Comparison of ENCODE assay signal across 8 mouse cellular contexts in genomic region chr14:25476048-25476447, GRCm38 (mm10). TPM values are rescaled to one million over a fixed set of nuclear protein-coding genes. Genes with fewer than 3 reads are reported as not detected.
DNase-seq lines count a peak whose midpoint lies in the region; ATAC-seq and TF ChIP-seq lines count a peak whose summit lies in the region.

No protein-coding gene starts in this region.

- in situ Hi-C loops in Patski (cut with MboI; ENCODE audit: low pct_unique_long_range_greater_than_20kb) = loop anchor here (5.0 kb wide), 1 partner anchor 51 kb away; no protein-coding TSS in a partner anchor

- WGBS in kidney, postnatal 0 days = 66% methylated on average over 9 of the region's 9 CpGs
- WGBS in kidney, embryonic 14.5 days = 72% methylated on average over 9 of the region's 9 CpGs
- WGBS in heart, embryonic 15.5 days = 42% methylated on average over 9 of the region's 9 CpGs
- 71% methylated on average over 9 of the region's 9 CpGs for WGBS in midbrain, embryonic 12.5 days

- H3K4me2 ChIP-seq in kidney, postnatal 0 days (ENCODE audit: low read length) = no peak overlapping the region
- H3K4me2 ChIP-seq in kidney, embryonic 14.5 days (replicated peaks; ENCODE audit: low read depth, low read length) = no peak overlapping the region
- H3K4me2 ChIP-seq in heart, embryonic 15.5 days = no peak overlapping the region; the same call in 1 of the 2 replicates
- H3K4me2 ChIP-seq in midbrain, embryonic 12.5 days (replicated peaks) = no peak overlapping the region

- peaks cover 90% of the 10 kb centered on the region for H3K4me1 ChIP-seq in kidney, postnatal 0 days (replicated peaks; ENCODE audit: insufficient read depth, low read length)
- peaks cover 85% of the 10 kb centered on the region for H3K4me1 ChIP-seq in kidney, embryonic 14.5 days (ENCODE audit: control insufficient read depth, insufficient read depth, low read length)
- peaks cover 99% of the 10 kb centered on the region for H3K4me1 ChIP-seq in heart, embryonic 15.5 days (replicated peaks)
- peaks cover 98% of the 10 kb centered on the region for H3K4me1 ChIP-seq in midbrain, embryonic 12.5 days

- no peak for TF ChIP-seq CTCF in kidney, postnatal 0 days (IDR thresholded peaks at IDR 0.05; ENCODE audit: low read depth)
- TF ChIP-seq CTCF in Patski (IDR thresholded peaks at IDR 0.05) = no peak

- no peaks in the 10 kb centered on the region for H3K27me3 ChIP-seq in kidney, postnatal 0 days (ENCODE audit: insufficient read depth, low read length)
- no peaks in the 10 kb centered on the region for H3K27me3 ChIP-seq in kidney, embryonic 14.5 days (ENCODE audit: control insufficient read depth, insufficient read depth, low read length)
- no peaks in the 10 kb centered on the region for H3K27me3 ChIP-seq in Patski
- H3K27me3 ChIP-seq in heart, embryonic 15.5 days = no peaks in the 10 kb centered on the region
- no peaks in the 10 kb centered on the region for H3K27me3 ChIP-seq in midbrain, embryonic 12.5 days

- POLR2A ChIA-PET in Patski (lab: Charles Lee) = interaction anchor here (1.0 kb wide), 1 partner anchor 10 kb away, joined by 4 read pairs; no protein-coding TSS in a partner anchor

- H3K9ac ChIP-seq in kidney, postnatal 0 days (ENCODE audit: low read depth, low read length) = no peak overlapping the region
- no peak overlapping the region for H3K9ac ChIP-seq in kidney, embryonic 14.5 days (ENCODE audit: low read depth, low read length)
- H3K9ac ChIP-seq in heart, embryonic 15.5 days = peak overlapping the region; percentile 22; the same call in 1 of the 2 replicates
- no peak overlapping the region for H3K9ac ChIP-seq in midbrain, embryonic 12.5 days (replicated peaks)

- peak overlapping the region; percentile 61; the same call in 1 of the 2 replicates for H3K27ac ChIP-seq in kidney, postnatal 0 days
- no peak overlapping the region for H3K27ac ChIP-seq in kidney, embryonic 14.5 days (ENCODE audit: low read depth, low read length)
- peak overlapping the region; percentile 81 for H3K27ac ChIP-seq in heart, embryonic 15.5 days
- H3K27ac ChIP-seq in midbrain, embryonic 12.5 days (replicated peaks) = 0 out of 2 replicates have a peak overlapping the region, but pooled peaks have one; percentile 25

- no peak for DNase-seq in kidney, postnatal 0 days (ENCODE audit: low spot score)
- no peak for DNase-seq in Patski (ENCODE audit: low read depth, low spot score)
- DNase-seq in yolk sac, embryonic 10.5 days (ENCODE audit: low spot score) = no peak
- no peak for DNase-seq in spleen, adult 12 weeks (ENCODE audit: low spot score)
- no peak for DNase-seq in spleen, postnatal 36 days (ENCODE audit: low spot score in 2 of 2)

- CTCF ChIA-PET in Patski (lab: Charles Lee) = interaction anchor here (1.5 kb wide), 1 partner anchor 11 kb away, joined by 5 read pairs; no protein-coding TSS in a partner anchor

- no peak for ATAC-seq in kidney, postnatal 0 days (replicated peaks; ENCODE audit: low FRiP score, low read depth)
- ATAC-seq in kidney, embryonic 14.5 days (ENCODE audit: low FRiP score, low TSS enrichment) = no peak
- ATAC-seq in Patski = peak; percentile 58
- no peak for ATAC-seq in heart, embryonic 15.5 days (replicated peaks; ENCODE audit: insufficient number of reproducible peaks, insufficient read depth, low FRiP score, low read depth)
- no peak for ATAC-seq in midbrain, embryonic 12.5 days (ENCODE audit: low FRiP score, low read depth)

- no peaks in the 10 kb centered on the region for H3K9me3 ChIP-seq in kidney, postnatal 0 days (replicated peaks; ENCODE audit: low read length)
- no peaks in the 10 kb centered on the region for H3K9me3 ChIP-seq in kidney, embryonic 14.5 days (ENCODE audit: control insufficient read depth, low read length)
- no peaks in the 10 kb centered on the region for H3K9me3 ChIP-seq in heart, embryonic 15.5 days (replicated peaks)
- H3K9me3 ChIP-seq in midbrain, embryonic 12.5 days = no peaks in the 10 kb centered on the region

- no peak overlapping the region for H3K4me3 ChIP-seq in kidney, postnatal 0 days (replicated peaks; ENCODE audit: low read depth, low read length)
- no peak overlapping the region for H3K4me3 ChIP-seq in kidney, embryonic 14.5 days (ENCODE audit: low read length)
- no peak overlapping the region for H3K4me3 ChIP-seq in heart, embryonic 15.5 days
- H3K4me3 ChIP-seq in midbrain, embryonic 12.5 days = no peak overlapping the region

- no peaks in the 10 kb centered on the region for H3K36me3 ChIP-seq in kidney, postnatal 0 days (ENCODE audit: insufficient read depth, low read length)
- peaks cover 5% of the 10 kb centered on the region; the same call in 1 of the 2 replicates for H3K36me3 ChIP-seq in kidney, embryonic 14.5 days (ENCODE audit: control insufficient read depth, insufficient read depth, low read length)
- no peaks in the 10 kb centered on the region for H3K36me3 ChIP-seq in heart, embryonic 15.5 days
- H3K36me3 ChIP-seq in midbrain, embryonic 12.5 days = no peaks in the 10 kb centered on the region

RNA-seq across cellular contexts. Expression of gene Zmiz1, which starts 17.1 kb away (rescaled TPM):
- polyA plus RNA-seq in kidney, postnatal 0 days (2015; fragmentation: Nextera tagmentation; extraction: Ambion mirVana) = 25.0 and 26.6 TPM in 2 replicates
- 43.3 and 57.3 TPM in 2 replicates for polyA plus RNA-seq in kidney, embryonic 14.5 days (2014; fragmentation: Nextera tagmentation; extraction: Ambion mirVana)
- 55.2 TPM for polyA plus RNA-seq in Patski (2021)
- polyA plus RNA-seq in heart, embryonic 15.5 days (2015; fragmentation: Nextera tagmentation; extraction: Ambion mirVana) = 22.1 and 26.2 TPM in 2 replicates
- 79.4 and 82.5 TPM in 2 replicates for polyA plus RNA-seq in midbrain, embryonic 12.5 days (2016; fragmentation: Nextera tagmentation; extraction: Ambion mirVana)
